Mouse (Mus musculus) intestine, postnatal 0 days (tissue): ENCODE measurements around the gene Eloa. TPM values are rescaled to one million over a fixed set of nuclear protein-coding genes. Genes with fewer than 3 reads are reported as not detected.

Experiments
- ATAC-seq: fragments of 200-750 bp; cut with Nextera tagmentation; 2 replicates; pipeline ENCODE4 v1.8.0; 2017; ENCODE audit warnings: mild to moderate bottlenecking, moderate TSS enrichment, moderate library complexity
- H3K27ac ChIP-seq: fragments of 300-500 bp; sonication (generic); 2 replicates; pipeline ENCODE4 v1.5.1; 2014; ENCODE audit warnings: mild to moderate bottlenecking, low read depth, low read length, moderate library complexity
- H3K27me3 ChIP-seq: fragments of 300-500 bp; sonication (generic); replicated peaks from 2 replicates; pipeline ENCODE4 v1.6.1; 2014; ENCODE audit warnings: low read length, mixed read lengths; ENCODE audit not compliant: control insufficient read depth, insufficient read depth
- H3K36me3 ChIP-seq: fragments of 300-500 bp; sonication (generic); 2 replicates; pipeline ENCODE4 v1.6.1; 2014; ENCODE audit warnings: mild to moderate bottlenecking, moderate library complexity; ENCODE audit not compliant: control insufficient read depth, insufficient read depth
- H3K4me1 ChIP-seq: fragments of 300-500 bp; sonication (generic); replicated peaks from 2 replicates; pipeline ENCODE4 v1.6.1; 2014; ENCODE audit warnings: antibody characterized with exemption, low read length, mixed read lengths; ENCODE audit not compliant: control insufficient read depth, insufficient read depth
- H3K4me2 ChIP-seq: fragments of 300-500 bp; sonication (generic); replicated peaks from 2 replicates; pipeline ENCODE4 v1.6.1; 2014; ENCODE audit warnings: low read depth, mild to moderate bottlenecking, moderate library complexity
- H3K4me3 ChIP-seq: fragments of 300-500 bp; sonication (generic); 2 replicates; pipeline ENCODE4 v1.5.1; 2014; ENCODE audit warnings: low read depth, low read length
- H3K9ac ChIP-seq: fragments of 300-500 bp; sonication (generic); 2 replicates; pipeline ENCODE4 v1.6.1; 2014; ENCODE audit warnings: mild to moderate bottlenecking, low read depth, low read length
- H3K9me3 ChIP-seq: fragments of 300-500 bp; sonication (generic); 2 replicates; pipeline ENCODE4 v1.6.1; 2016; ENCODE audit warnings: mixed run types; ENCODE audit not compliant: control insufficient read depth
- CTCF ChIP-seq: sonication (generic); IDR thresholded peaks from 2 replicates; pipeline ENCODE4 v1.5.1; 2016; ENCODE audit warnings: low read depth, mild to moderate bottlenecking, control low read depth, antibody characterized with exemption, moderate library complexity
- WGBS: fragments of 180-500 bp; shearing (Covaris S2); extraction: QIAGEN DNeasy Blood & Tissue Kit; methylation state at CpG from one replicate; pipeline ENCODE4 v1.1.7; 2014; 5-methylcytosine and 5-hydroxymethylcytosine counted together
- polyA plus RNA-seq: library from polyadenylated mRNA; unstranded; fragments of >200 nt; fragmentation: Nextera tagmentation; extraction: Ambion mirVana; gene quantifications from 2 replicates; pipeline ENCODE4 v1.2.1, GENCODE M21; 2015

Eloa gene
- polyA plus RNA-seq, 1 experiment from 2014 or later: 17.1 TPM

GRCm38 (mm10) chr4:135976146-135976545 is 45.4 kb downstream of the Eloa start:
- no peak overlapping the region for H3K9ac ChIP-seq
- H3K27ac ChIP-seq: 0 out of 2 replicates have a peak overlapping the region, but pooled peaks have one; percentile 41
- 91% methylated on average over 12 of the region's 12 CpGs for WGBS
- no peaks in the 10 kb centered on the region for H3K9me3 ChIP-seq
- no peaks in the 10 kb centered on the region for H3K27me3 ChIP-seq
- no peak overlapping the region for H3K4me2 ChIP-seq
- peaks cover 31% of the 10 kb centered on the region for H3K36me3 ChIP-seq
- TF ChIP-seq CTCF: no peak
- no peak overlapping the region for H3K4me3 ChIP-seq
- H3K4me1 ChIP-seq: peaks cover 10% of the 10 kb centered on the region
- no peak for ATAC-seq

DNA sequence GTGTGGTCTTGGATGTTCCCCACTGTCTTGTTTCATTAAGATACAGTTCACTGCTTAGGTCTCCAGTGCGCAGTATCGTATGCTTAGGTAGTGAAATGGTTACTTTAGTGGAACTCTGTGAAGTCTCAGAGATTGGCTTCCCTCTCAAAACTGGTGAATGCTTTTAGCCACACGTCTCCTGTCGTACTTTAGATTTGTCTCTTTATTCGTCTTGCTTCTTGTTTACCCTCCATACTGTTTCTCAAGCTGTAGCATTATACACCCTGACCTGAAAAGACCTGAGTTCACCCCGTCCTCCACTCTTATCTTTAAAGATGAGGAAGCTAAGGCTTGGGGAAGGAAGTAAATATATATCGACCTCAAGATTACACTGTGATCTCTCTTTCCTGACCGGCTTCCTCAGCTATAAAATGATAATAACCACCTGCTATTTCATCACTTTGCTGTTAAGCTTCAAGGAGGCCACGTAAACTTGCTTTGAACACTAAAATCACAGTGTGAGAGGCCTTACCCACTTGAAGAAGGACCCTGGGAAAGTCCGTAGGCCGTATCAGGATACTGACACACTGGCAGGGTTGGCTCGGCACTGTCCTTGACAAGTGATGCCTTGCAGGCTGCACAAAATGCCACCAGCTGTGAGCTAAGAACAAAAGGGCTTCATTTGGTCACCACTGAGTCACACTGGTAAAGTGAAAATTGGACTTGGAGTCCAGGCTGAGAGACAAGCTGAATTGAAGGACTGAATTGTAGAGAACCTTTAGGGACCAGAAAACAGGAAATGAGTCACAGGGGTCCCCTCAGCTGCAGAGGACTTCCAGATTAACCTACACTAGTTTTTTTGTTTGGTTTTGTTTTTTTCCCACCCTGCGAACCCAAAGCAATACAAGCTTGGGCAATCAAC is 48.4 kb downstream of the Eloa start:
- peak overlapping the region; percentile 94 for H3K4me2 ChIP-seq
- H3K9ac ChIP-seq: peak overlapping the region; percentile 90; the same call in 1 of the 2 replicates
- peak overlapping the region; percentile 92 for H3K4me3 ChIP-seq
- no peaks in the 10 kb centered on the region for H3K9me3 ChIP-seq
- TF ChIP-seq CTCF: no peak
- H3K27me3 ChIP-seq: no peaks in the 10 kb centered on the region
- peaks cover 10% of the 10 kb centered on the region for H3K4me1 ChIP-seq
- 38% methylated on average over 13 of the region's 13 CpGs for WGBS
- peaks cover 48% of the 10 kb centered on the region for H3K36me3 ChIP-seq
- ATAC-seq: peak; percentile 45
- H3K27ac ChIP-seq: peak overlapping the region; percentile 70

- Histone ChIP-seq H3K27me3 (no peaks in the 10 kb centered on the region), H3K4me2 (peak within 1 kb of the TSS; percentile 94), H3K9ac (peak within 1 kb of the TSS; percentile 90), H3K9me3 (no peaks in the 10 kb centered on the region), H3K4me3 (peak within 1 kb of the TSS; percentile 92), H3K4me1 (peaks cover 10% of the 10 kb centered on the region), H3K36me3 (peaks cover 55% of the 10 kb centered on the region), H3K27ac (peak within 1 kb of the TSS; percentile 70)
- WGBS: under 1% methylated on average over 19 of the region's 19 CpGs
- ATAC-seq: peak; percentile 62
- 0 out of 2 replicates have a peak, but pooled peaks have one; percentile 3 for TF ChIP-seq CTCF
Measured at GRCm38 (mm10) chr4:135972556-135972906, 49.0 kb downstream of the Eloa start, which contains the start of gene Lypla2. Gene Lypla2 (minus strand): TSS chr4:135972626.

GRCm38 (mm10) chr4:135971805-135972555 is 49.6 kb downstream of the Eloa start:
- Histone ChIP-seq H3K36me3 (peaks cover 57% of the 10 kb centered on the region), H3K9me3 (no peaks in the 10 kb centered on the region), H3K4me2 (peak overlapping the region; percentile 94), H3K4me1 (peaks cover 10% of the 10 kb centered on the region), H3K4me3 (peak overlapping the region; percentile 92), H3K27me3 (no peaks in the 10 kb centered on the region), H3K27ac (peak overlapping the region; percentile 46), H3K9ac (peak overlapping the region; percentile 90)
- no peak for TF ChIP-seq CTCF
- WGBS: 2% methylated on average over 35 of the region's 35 CpGs
- ATAC-seq: peak; percentile 25; the same call in 1 of the 2 replicates

DNA sequence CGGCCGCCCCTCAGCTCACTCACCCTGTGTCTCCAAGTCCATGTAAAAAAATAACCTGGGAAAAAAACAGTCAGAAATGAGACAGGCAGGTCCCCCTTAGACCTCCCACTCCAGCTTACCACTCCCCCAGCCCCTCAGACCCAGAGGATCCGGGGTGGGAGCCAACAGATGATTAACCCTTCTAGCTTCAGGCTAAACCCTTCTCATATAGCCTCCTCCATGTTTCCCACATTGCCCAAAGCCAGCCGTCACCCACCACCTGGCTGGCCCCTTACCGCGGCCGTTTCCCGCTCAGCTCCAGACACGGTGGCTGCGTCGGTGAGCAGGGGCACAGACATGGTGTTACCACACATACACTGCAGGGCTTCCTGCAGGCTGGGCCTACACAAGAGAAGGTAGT is 51.0 kb downstream of the Eloa start:
- Histone ChIP-seq H3K9me3 (no peaks in the 10 kb centered on the region), H3K27me3 (no peaks in the 10 kb centered on the region), H3K4me3 (no peak overlapping the region), H3K27ac (no peak overlapping the region), H3K9ac (no peak overlapping the region), H3K36me3 (peaks cover 57% of the 10 kb centered on the region), H3K4me1 (peaks cover 10% of the 10 kb centered on the region), H3K4me2 (no peak overlapping the region)
- no peak for ATAC-seq
- 85% methylated on average over 11 of the region's 11 CpGs for WGBS
- no peak for TF ChIP-seq CTCF
